ENCODE assay signal across 32 mouse cellular contexts in the genomic region with DNA sequence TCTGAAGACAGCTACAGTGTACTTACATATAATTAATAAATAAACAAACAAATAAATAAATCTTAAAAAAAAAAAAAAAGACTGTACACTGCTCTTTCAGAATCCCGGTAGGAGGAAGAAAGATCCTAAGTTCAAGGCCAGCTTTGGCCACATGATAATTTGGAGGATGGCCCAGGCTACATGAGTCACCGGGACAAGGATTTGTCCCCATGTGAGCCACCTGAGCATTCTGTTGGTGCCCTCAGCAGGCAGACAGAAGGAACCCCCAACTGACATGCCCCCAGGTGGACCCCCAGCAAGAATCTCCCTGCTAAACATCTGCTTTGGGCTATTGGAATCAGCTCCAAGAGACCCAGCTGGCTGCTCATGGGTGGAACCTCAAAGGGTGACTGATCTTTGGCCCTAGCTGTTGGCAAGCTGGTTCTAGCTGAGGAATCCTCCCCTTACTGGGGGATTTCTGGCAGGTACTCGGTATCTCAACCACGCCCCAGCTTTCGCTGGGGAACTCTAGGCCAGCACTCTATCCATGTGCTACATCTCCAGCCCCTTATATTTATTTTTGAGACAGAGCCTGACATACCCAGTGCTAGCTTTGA. TPM values are rescaled to one million over a fixed set of nuclear protein-coding genes. Genes with fewer than 3 reads are reported as not detected.
DNase-seq lines count a peak whose midpoint lies in the region; ATAC-seq lines count a peak whose summit lies in the region.
"Had no signal": no experiment of that assay in that cellular context is flagged by ENCODE, and none has a peak within 500 bp of the region (broad histone marks: within the 10 kb centered on the region; RNA-seq: fewer than 3 reads in every experiment).

No protein-coding gene starts in this region.

- peaks cover 19% of the 10 kb centered on the region for H3K4me1 ChIP-seq in kidney, embryonic 14.5 days (ENCODE audit: control insufficient read depth, insufficient read depth, low read length)
- H3K4me1 ChIP-seq in limb, embryonic 10.5 days = peaks cover 43% of the 10 kb centered on the region

- WGBS in kidney, embryonic 14.5 days = 88% methylated on average over 5 of the region's 5 CpGs
- 88% methylated on average over 5 of the region's 5 CpGs for WGBS in limb, embryonic 10.5 days

- DNase-seq in adrenal gland, adult (ENCODE audit: inconsistent age in 2 of 2, low spot score in 1 of 2) = peak; percentile 84 to 93
- no peak for DNase-seq in adrenal gland, postnatal 4 days (ENCODE audit: low spot score in 2 of 2)
- peak; percentile 51 for DNase-seq in kidney, adult 9 months
- peak; percentile 32 to 54 for DNase-seq in adrenal gland, adult 18-20 months (ENCODE audit: low spot score in 2 of 2)
- DNase-seq in adrenal gland, postnatal 36 days = peak; percentile 72 to 82
- no peak for DNase-seq in B cell, adult 2 months
- no peak for DNase-seq in limb, embryonic 10.5 days (ENCODE audit: low spot score)
- DNase-seq: cerebellum, adult 8-10 months; forebrain, postnatal 0 days; left cerebral cortex, postnatal 4 days; liver, postnatal 0 days; right cerebral cortex, adult 18-20 months; right cerebral cortex, postnatal 4 days; thymus, adult 18-20 months; thymus, postnatal 36 days had no signal

- no peak for ATAC-seq in kidney, embryonic 14.5 days (ENCODE audit: low FRiP score, low TSS enrichment)
- ATAC-seq: forebrain, postnatal 0 days; hindbrain, postnatal 0 days; intestine, embryonic 16.5 days; liver, postnatal 0 days; lung, postnatal 0 days; Patski had no signal

- H3K4me3 ChIP-seq in kidney, embryonic 14.5 days (ENCODE audit: low read length) = no peak overlapping the region
- H3K4me3 ChIP-seq in limb, embryonic 10.5 days = no peak overlapping the region
- H3K4me3 ChIP-seq: embryonic facial prominence, embryonic 12.5 days; heart, embryonic 10.5 days had no signal

- no peaks in the 10 kb centered on the region for H3K36me3 ChIP-seq in kidney, embryonic 14.5 days (ENCODE audit: control insufficient read depth, insufficient read depth, low read length)
- peaks cover 10% of the 10 kb centered on the region for H3K36me3 ChIP-seq in limb, embryonic 10.5 days
- H3K36me3 ChIP-seq: embryonic facial prominence, embryonic 12.5 days; G1E; heart, embryonic 10.5 days had no signal

- H3K9ac ChIP-seq in kidney, embryonic 14.5 days (ENCODE audit: low read depth, low read length) = no peak overlapping the region
- H3K9ac ChIP-seq: embryonic facial prominence, embryonic 12.5 days; forebrain, postnatal 0 days; liver, postnatal 0 days had no signal

- no peaks in the 10 kb centered on the region for H3K9me3 ChIP-seq in kidney, embryonic 14.5 days (ENCODE audit: control insufficient read depth, low read length)
- H3K9me3 ChIP-seq in limb, embryonic 10.5 days (replicated peaks) = no peaks in the 10 kb centered on the region
- H3K9me3 ChIP-seq: embryonic facial prominence, embryonic 12.5 days; G1E had no signal

- H3K27me3 ChIP-seq in kidney, embryonic 14.5 days (ENCODE audit: control insufficient read depth, insufficient read depth, low read length) = no peaks in the 10 kb centered on the region
- H3K27me3 ChIP-seq in limb, embryonic 10.5 days (ENCODE audit: low read depth, poor library complexity, severe bottlenecking) = no peaks in the 10 kb centered on the region
- H3K27me3 ChIP-seq: CH12.LX; embryonic facial prominence, embryonic 12.5 days; Patski had no signal

- H3K4me2 ChIP-seq in kidney, embryonic 14.5 days (replicated peaks; ENCODE audit: low read depth, low read length) = no peak overlapping the region
- H3K4me2 ChIP-seq: embryonic facial prominence, embryonic 12.5 days; liver, embryonic 11.5 days had no signal

- no peak overlapping the region for H3K27ac ChIP-seq in kidney, embryonic 14.5 days (ENCODE audit: low read depth, low read length)
- H3K27ac ChIP-seq in limb, embryonic 10.5 days = no peak overlapping the region
- H3K27ac ChIP-seq: embryonic facial prominence, embryonic 12.5 days; heart, embryonic 10.5 days; hindbrain, postnatal 0 days; macrophage had no signal

RNA-seq across cellular contexts. Expression of gene Clip2, which starts 1.8 kb away (rescaled TPM):
- 10 to 100 TPM; 24.7 to 29.6 TPM for total RNA-seq in adrenal gland, postnatal 4 days (2021)
- 3.7 and 4.4 TPM in 2 replicates for polyA plus RNA-seq in kidney, embryonic 14.5 days (2014; fragmentation: Nextera tagmentation; extraction: Ambion mirVana)
- total RNA-seq in adrenal gland, adult 18-20 months (2021) = 10 to 100 TPM; 16.7 to 17.7 TPM
- total RNA-seq in adrenal gland, postnatal 36 days (2021) = 10 to 100 TPM; 15.1 to 21.0 TPM
- polyA plus RNA-seq in limb, embryonic 10.5 days (2016; fragmentation: Nextera tagmentation; extraction: Ambion mirVana) = 5.9 and 7.1 TPM in 2 replicates

RNA-seq across cellular contexts. Expression of gene Syna, which starts 5.9 kb away (rescaled TPM):
- total RNA-seq in adrenal gland, postnatal 4 days (2021) = under 1 TPM in 1 of 2 experiments, not detected in 1; 0.20 TPM
- 0.14 TPM in 1 of 2 replicates, not detected in the other for polyA plus RNA-seq in kidney, embryonic 14.5 days (2014; fragmentation: Nextera tagmentation; extraction: Ambion mirVana)
- total RNA-seq in adrenal gland, adult 18-20 months (2021) = not detected
- total RNA-seq in adrenal gland, postnatal 36 days (2021) = not detected
- 0.06 and 0.08 TPM in 2 replicates for polyA plus RNA-seq in limb, embryonic 10.5 days (2016; fragmentation: Nextera tagmentation; extraction: Ambion mirVana)
- total RNA-seq: forebrain, postnatal 0 days; granulocyte monocyte progenitor cell, adult 5-6 weeks; hindbrain, postnatal 0 days; left cerebral cortex, postnatal 4 days; midbrain, postnatal 0 days had no signal
- polyA plus RNA-seq: forebrain, embryonic 11.5 days; G1E; heart, embryonic 10.5 days; heart, embryonic 16.5 days; hindbrain, embryonic 11.5 days; intestine, embryonic 16.5 days; liver, embryonic 11.5 days; liver, postnatal 0 days; macrophage; neural tube, embryonic 14.5 days had no signal

RNA-seq across cellular contexts. Expression of gene Rfc2, which starts 27.1 kb away (rescaled TPM):
- 10 to 100 TPM; 81.0 to 85.3 TPM for total RNA-seq in adrenal gland, postnatal 4 days (2021)
- polyA plus RNA-seq in kidney, embryonic 14.5 days (2014; fragmentation: Nextera tagmentation; extraction: Ambion mirVana) = 309 and 333 TPM in 2 replicates
- total RNA-seq in adrenal gland, adult 18-20 months (2021) = 10 to 100 TPM; 34.8 to 37.4 TPM
- 10 to 100 TPM; 48.2 to 49.4 TPM for total RNA-seq in adrenal gland, postnatal 36 days (2021)
- 431 and 443 TPM in 2 replicates for polyA plus RNA-seq in limb, embryonic 10.5 days (2016; fragmentation: Nextera tagmentation; extraction: Ambion mirVana)

Comparison
In these comparisons a context has a peak if more than half of its experiments do, and no peak if none do; other contexts are left out.
1. DNase-seq: peak in adrenal gland, adult (2 of 2), kidney, adult 9 months (single experiment), adrenal gland, adult 18-20 months (2 of 2) and adrenal gland, postnatal 36 days (2 of 2); none in adrenal gland, postnatal 4 days (0 of 2), B cell, adult 2 months (0 of 2) and limb, embryonic 10.5 days (single experiment).